Mouse (Mus musculus) cortical plate, adult 2 months (tissue): Measurements from ENCODE around the gene Adgra1.

Experiments used
- CTCF ChIP-seq: fragments of 200-500 bp; IDR thresholded peaks from 2 replicates; pipeline ENCODE4 v1.5.1; 2011; ENCODE audit warnings: mild to moderate bottlenecking, control low read depth, low read length; ENCODE audit not compliant: insufficient read depth; ENCODE audit errors: extremely low read depth
- POLR2A ChIP-seq: fragments of 200-500 bp; IDR thresholded peaks from 2 replicates; pipeline ENCODE4 v1.6.1; 2011; ENCODE audit warnings: mild to moderate bottlenecking, low read length, control low read depth; ENCODE audit not compliant: insufficient read depth; ENCODE audit errors: extremely low read depth

GRCm38 (mm10) chr7:139896271-139896670 lies 62.3 kb downstream of the Adgra1 start:
- TF ChIP-seq POLR2A (no peak), CTCF (no peak)
